Mouse (Mus musculus): ENCODE measurements around the gene Zc2hc1c.

GRCm38 (mm10) chr12:85286941-85287340, 1.4 kb upstream of the Zc2hc1c start:
- TF ChIP-seq POLR2A (IDR thresholded peaks at IDR 0.05; ENCODE audit: extremely low read depth, insufficient read depth, low read length): no peak
- peak; percentile 62 for TF ChIP-seq CTCF (IDR thresholded peaks at IDR 0.05; ENCODE audit: low read depth, low read length)
